ENCODE assay signal across 8 mouse cellular contexts in genomic region chr5:129020300-129020668, GRCm38 (mm10). TPM values are rescaled to one million over a fixed set of nuclear protein-coding genes. Genes with fewer than 3 reads are reported as not detected.
DNase-seq lines count a peak whose midpoint lies in the region; ATAC-seq and TF ChIP-seq lines count a peak whose summit lies in the region.

No protein-coding gene starts in this region.

- ATAC-seq in kidney, postnatal 0 days (replicated peaks; ENCODE audit: low FRiP score, low read depth) = peak; percentile 74
- peak; percentile 73 for ATAC-seq in hindbrain, embryonic 11.5 days (ENCODE audit: low FRiP score)

- H3K4me2 ChIP-seq in kidney, postnatal 0 days (ENCODE audit: low read length) = peak overlapping the region; percentile 76
- peak overlapping the region; percentile 56 for H3K4me2 ChIP-seq in hindbrain, embryonic 11.5 days (replicated peaks; ENCODE audit: low read depth, low read length)

- peaks cover 11% of the 10 kb centered on the region for H3K4me1 ChIP-seq in kidney, postnatal 0 days (replicated peaks; ENCODE audit: insufficient read depth, low read length)
- no peaks in the 10 kb centered on the region for H3K4me1 ChIP-seq in hindbrain, embryonic 11.5 days (replicated peaks; ENCODE audit: control insufficient read depth, insufficient read depth, low read length)
- peaks cover 25% of the 10 kb centered on the region for H3K4me1 ChIP-seq in midbrain, embryonic 10.5 days

- H3K27me3 ChIP-seq in kidney, postnatal 0 days (ENCODE audit: insufficient read depth, low read length) = no peaks in the 10 kb centered on the region
- no peaks in the 10 kb centered on the region for H3K27me3 ChIP-seq in hindbrain, embryonic 11.5 days (ENCODE audit: control insufficient read depth, insufficient read depth, low read length)
- H3K27me3 ChIP-seq in midbrain, embryonic 10.5 days (ENCODE audit: low read depth, poor library complexity, severe bottlenecking) = no peaks in the 10 kb centered on the region

- 0 out of 2 replicates have a peak, but pooled peaks have one; percentile 16 for TF ChIP-seq POLR2A in brain, embryonic 14.5 days (IDR thresholded peaks at IDR 0.05; ENCODE audit: borderline replicate concordance, extremely low read depth, insufficient read depth, insufficient read length, poor library complexity, severe bottlenecking)

- peak overlapping the region; percentile 96 for H3K27ac ChIP-seq in kidney, postnatal 0 days
- peak overlapping the region; percentile 99 for H3K27ac ChIP-seq in hindbrain, embryonic 11.5 days (ENCODE audit: low read depth, low read length)
- peak overlapping the region; percentile 100 for H3K27ac ChIP-seq in midbrain, embryonic 10.5 days (replicated peaks)

- peak overlapping the region; percentile 88 for H3K9ac ChIP-seq in kidney, postnatal 0 days (ENCODE audit: low read depth, low read length)
- peak overlapping the region; percentile 98 for H3K9ac ChIP-seq in hindbrain, embryonic 11.5 days (ENCODE audit: low read depth, low read length)

- DNase-seq in kidney, postnatal 0 days (ENCODE audit: low spot score) = peak; percentile 86
- DNase-seq in kidney, adult 8-10 months = no peak
- no peak for DNase-seq in brain, embryonic 14.5 days (ENCODE audit: low read depth)
- peak; percentile 84 for DNase-seq in hindbrain, embryonic 11.5 days (ENCODE audit: low spot score)
- no peak for DNase-seq in midbrain, embryonic 10.5 days (ENCODE audit: low spot score)
- no peak for DNase-seq in spleen, postnatal 4 days (ENCODE audit: low spot score in 2 of 2)
- DNase-seq in cerebellum, postnatal 25 days = no peak
- no peak for DNase-seq in cerebellum, adult 9-10 months

- 0 out of 2 replicates have a peak, but pooled peaks cover 4% of the 10 kb centered on the region for H3K36me3 ChIP-seq in kidney, postnatal 0 days (ENCODE audit: insufficient read depth, low read length)
- no peaks in the 10 kb centered on the region for H3K36me3 ChIP-seq in hindbrain, embryonic 11.5 days (ENCODE audit: control insufficient read depth, insufficient read depth, low read length)
- peaks cover 43% of the 10 kb centered on the region for H3K36me3 ChIP-seq in midbrain, embryonic 10.5 days

- peak overlapping the region; percentile 88 for H3K4me3 ChIP-seq in kidney, postnatal 0 days (replicated peaks; ENCODE audit: low read depth, low read length)
- peak overlapping the region; percentile 96 for H3K4me3 ChIP-seq in hindbrain, embryonic 11.5 days (ENCODE audit: low read depth, low read length)
- peak overlapping the region; percentile 94 for H3K4me3 ChIP-seq in midbrain, embryonic 10.5 days

- no peak; the same call in 1 of the 2 replicates for TF ChIP-seq CTCF in kidney, postnatal 0 days (IDR thresholded peaks at IDR 0.05; ENCODE audit: low read depth)
- TF ChIP-seq CTCF in brain, embryonic 14.5 days (IDR thresholded peaks at IDR 0.05; ENCODE audit: borderline replicate concordance, extremely low read depth, insufficient read depth, insufficient read length) = no peak

- WGBS in kidney, postnatal 0 days = under 1% methylated on average over 52 of the region's 56 CpGs
- under 1% methylated on average over 36 of the region's 56 CpGs for WGBS in hindbrain, embryonic 11.5 days
- 2% methylated on average over 49 of the region's 56 CpGs for WGBS in midbrain, embryonic 10.5 days

- H3K9me3 ChIP-seq in kidney, postnatal 0 days (replicated peaks; ENCODE audit: low read length) = no peaks in the 10 kb centered on the region
- H3K9me3 ChIP-seq in hindbrain, embryonic 11.5 days (ENCODE audit: control insufficient read depth, low read length) = no peaks in the 10 kb centered on the region
- H3K9me3 ChIP-seq in midbrain, embryonic 10.5 days (replicated peaks) = no peaks in the 10 kb centered on the region

RNA-seq across cellular contexts. Expression of gene Ran, which starts 0.4 kb away (rescaled TPM):
- polyA plus RNA-seq in kidney, postnatal 0 days (2015; fragmentation: Nextera tagmentation; extraction: Ambion mirVana) = 392 and 446 TPM in 2 replicates
- polyA plus RNA-seq in brain, embryonic 14.5 days (2012; rRNA removed) = 240 and 244 TPM in 2 replicates
- polyA plus RNA-seq in hindbrain, embryonic 11.5 days (2014; fragmentation: Nextera tagmentation; extraction: Ambion mirVana) = 799 and 828 TPM in 2 replicates
- 965 and 1,091 TPM in 2 replicates for polyA plus RNA-seq in midbrain, embryonic 10.5 days (2016; fragmentation: Nextera tagmentation; extraction: Ambion mirVana)

RNA-seq across cellular contexts. Expression of gene Stx2, which starts 11.9 kb away (rescaled TPM):
- 32.7 and 33.0 TPM in 2 replicates for polyA plus RNA-seq in kidney, postnatal 0 days (2015; fragmentation: Nextera tagmentation; extraction: Ambion mirVana)
- polyA plus RNA-seq in brain, embryonic 14.5 days (2012; rRNA removed) = 40.9 and 43.4 TPM in 2 replicates
- polyA plus RNA-seq in hindbrain, embryonic 11.5 days (2014; fragmentation: Nextera tagmentation; extraction: Ambion mirVana) = 25.1 and 31.0 TPM in 2 replicates
- 26.5 and 26.6 TPM in 2 replicates for polyA plus RNA-seq in midbrain, embryonic 10.5 days (2016; fragmentation: Nextera tagmentation; extraction: Ambion mirVana)

Comparison
In these comparisons a context has a peak if more than half of its experiments do, and no peak if none do; other contexts are left out.
1. DNase-seq: peak in kidney, postnatal 0 days (single experiment) and hindbrain, embryonic 11.5 days (single experiment); none in kidney, adult 8-10 months (0 of 2), brain, embryonic 14.5 days (single experiment), midbrain, embryonic 10.5 days (single experiment), spleen, postnatal 4 days (0 of 2), cerebellum, postnatal 25 days (0 of 2) and cerebellum, adult 9-10 months (single experiment).
2. Peak in every context shown above with its lines, with median percentiles within 50 percentile points of each other: H3K27ac ChIP-seq and H3K4me3 ChIP-seq.